Mouse (Mus musculus): ENCODE data around the gene Ube2l3.

DNA sequence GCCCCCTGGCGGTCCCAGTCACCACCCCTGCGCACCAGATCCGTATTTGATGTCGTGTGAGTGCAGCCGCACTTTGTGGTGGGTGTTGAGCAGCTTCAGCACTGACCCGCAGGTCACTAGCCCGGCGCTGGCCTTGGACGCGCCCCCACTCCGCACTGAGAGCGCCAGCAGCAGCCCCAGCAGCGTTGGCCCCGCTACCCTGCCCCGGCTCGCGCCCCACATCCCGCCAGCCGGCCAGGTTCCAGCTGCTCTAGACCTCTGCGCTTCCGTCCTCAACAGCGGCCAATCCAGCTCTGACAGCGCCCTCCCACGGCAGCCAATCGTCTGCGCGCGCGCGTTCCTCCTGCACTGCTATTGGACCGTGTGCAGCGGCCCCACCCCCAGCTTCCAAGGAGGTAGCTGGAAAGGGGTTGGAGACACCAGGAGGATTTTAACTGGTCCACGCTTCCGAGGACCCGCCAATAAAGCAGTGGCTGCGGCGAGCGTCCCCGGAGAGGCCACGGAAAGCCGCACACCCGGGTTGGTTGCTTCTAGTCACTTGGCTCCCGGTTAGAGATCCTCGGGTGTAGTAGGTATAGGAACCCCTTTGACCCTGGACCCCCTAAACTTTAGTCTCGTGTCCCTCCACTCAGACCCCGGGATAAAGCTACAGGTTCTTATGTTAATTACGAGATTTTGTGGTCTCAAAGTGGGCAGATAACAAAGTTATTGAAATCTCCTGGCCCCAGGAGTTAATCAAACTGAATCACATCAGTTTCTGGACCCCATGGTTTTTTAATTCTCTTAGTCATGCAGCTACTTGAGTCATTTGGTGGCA lies 70.2 kb downstream of the Ube2l3 start, which contains the start of gene Sdf2l1:
- TF ChIP-seq CTCF (IDR thresholded peaks at IDR 0.05; ENCODE audit: low read depth) (no peak; the same call in none of the 2 replicates), EP300 (IDR thresholded peaks at IDR 0.05; ENCODE audit: low read depth) (no peak)

Data from liver, postnatal 0 days (tissue).